Mouse (Mus musculus) MEL (cell line): Measurements from ENCODE around the gene Bloc1s6. TPM values are rescaled to one million over a fixed set of nuclear protein-coding genes. Genes with fewer than 3 reads are reported as not detected.

Source experiments
- DNase-seq: peaks from one replicate; pipeline ENCODE4 v3.0.0; 2011; ENCODE audit warnings: low read depth, low spot score
- H3K27ac ChIP-seq: 2 replicates; pipeline ENCODE4 v1.5.1; 2012; ENCODE audit warnings: low read depth, mild to moderate bottlenecking, control low read depth, low read length, moderate library complexity; ENCODE audit not compliant: control insufficient read depth
- H3K27me3 ChIP-seq, 2 experiments: fragments of 150-350 bp in 1 of 2; sonication (generic) in 1 of 2; 2 replicates each; pipeline ENCODE4 v1.6.1; 2012; ENCODE audit warnings: low read length in 2 of 2, mild to moderate bottlenecking in 2 of 2, improper control_type of control experiment in 1 of 2, moderate library complexity in 1 of 2; ENCODE audit not compliant: insufficient read depth in 2 of 2, control insufficient read depth in 1 of 2
- H3K36me3 ChIP-seq, 2 experiments: 2 replicates each; pipeline ENCODE4 v1.6.1; 2012 to 2014; ENCODE audit warnings: low read length in 2 of 2, improper control_type of control experiment in 1 of 2, inconsistent platforms in 1 of 2, mild to moderate bottlenecking in 1 of 2; ENCODE audit not compliant: insufficient read depth in 2 of 2, control insufficient read depth in 1 of 2
- H3K4me1 ChIP-seq, 2 experiments: fragments of 150-350 bp in 1 of 2; sonication (generic) in 1 of 2; 2 replicates each; pipeline ENCODE4 v1.6.1; 2012; ENCODE audit warnings: low read length in 2 of 2, improper control_type of control experiment in 1 of 2, mild to moderate bottlenecking in 1 of 2; ENCODE audit not compliant: insufficient read depth in 2 of 2, control insufficient read depth in 1 of 2
- H3K4me3 ChIP-seq, 2 experiments: fragments of 150-350 bp in 1 of 2; sonication (generic) in 1 of 2; 2 replicates each; pipeline ENCODE4 v1.5.1; 2012; ENCODE audit warnings: low read depth in 2 of 2, low read length in 2 of 2, mild to moderate bottlenecking in 2 of 2, moderate library complexity in 2 of 2, control low read depth in 1 of 2, improper control_type of control experiment in 1 of 2; ENCODE audit not compliant: control insufficient read depth in 1 of 2, insufficient read depth in 1 of 2
- H3K79me2 ChIP-seq: 2 replicates; pipeline ENCODE4 v1.6.1; 2012; ENCODE audit warnings: mild to moderate bottlenecking, low read length, moderate library complexity; ENCODE audit not compliant: control insufficient read depth, poor library complexity, insufficient read depth
- H3K9ac ChIP-seq: 2 replicates; pipeline ENCODE4 v1.6.1; 2012; ENCODE audit warnings: low read depth, mild to moderate bottlenecking, control low read depth, low read length, moderate library complexity; ENCODE audit not compliant: control insufficient read depth, poor library complexity, severe bottlenecking
- H3K9me3 ChIP-seq: fragments of 150-350 bp; sonication (generic); replicated peaks from 2 replicates; pipeline ENCODE4 v1.6.1; 2012; ENCODE audit warnings: mild to moderate bottlenecking, low read length, improper control_type of control experiment, moderate library complexity; ENCODE audit not compliant: insufficient read depth
- BHLHE40 ChIP-seq: IDR thresholded peaks from 2 replicates; pipeline ENCODE4 v1.6.1; 2012; ENCODE audit warnings: low read depth, mild to moderate bottlenecking, inconsistent platforms, low read length, improper control_type of control experiment, borderline replicate concordance
- CHD2 ChIP-seq: IDR thresholded peaks from 2 replicates; pipeline ENCODE4 v1.6.1; 2011; ENCODE audit warnings: low read length, improper control_type of control experiment
- CTCF ChIP-seq, 3 experiments: IDR thresholded peaks in 2 of 3; conservative IDR thresholded peaks in 1 of 3; 2 replicates each; pipeline ENCODE4 v1.5.1; 2011 to 2012; ENCODE audit warnings: low read length in 3 of 3, low read depth in 2 of 3, mild to moderate bottlenecking in 2 of 3, improper control_type of control experiment in 1 of 3, inconsistent platforms in 1 of 3, mixed read lengths in 1 of 3, moderate library complexity in 1 of 3; ENCODE audit not compliant: control insufficient read depth in 1 of 3, insufficient read depth in 1 of 3, poor library complexity in 1 of 3, severe bottlenecking in 1 of 3
- ELF1 ChIP-seq: IDR thresholded peaks from 2 replicates; pipeline ENCODE4 v1.6.1; 2014; ENCODE audit warnings: low read depth, mild to moderate bottlenecking, inconsistent platforms, low read length, improper control_type of control experiment, moderate library complexity
- EP300 ChIP-seq, 2 experiments: IDR thresholded peaks; 2 replicates each; pipeline ENCODE4 v1.6.1; 2011; ENCODE audit warnings: improper control_type of control experiment in 2 of 2, low read length in 2 of 2, low read depth in 1 of 2, mild to moderate bottlenecking in 1 of 2
- GATA1 ChIP-seq: IDR thresholded peaks from 2 replicates; pipeline ENCODE4 v1.6.1; 2011; ENCODE audit warnings: low read depth, low read length, improper control_type of control experiment
- KAT2A ChIP-seq: conservative IDR thresholded peaks from 2 replicates; pipeline ENCODE4 v1.6.1; 2012; ENCODE audit warnings: low read depth, low read length, improper control_type of control experiment, inconsistent platforms
- MAFK ChIP-seq: IDR thresholded peaks from 2 replicates; pipeline ENCODE4 v1.6.1; 2011; ENCODE audit warnings: low read depth, mild to moderate bottlenecking, low read length, improper control_type of control experiment, borderline replicate concordance
- MAZ ChIP-seq: IDR thresholded peaks from 2 replicates; pipeline ENCODE4 v1.6.1; 2012; ENCODE audit warnings: low read depth, mild to moderate bottlenecking, inconsistent platforms, low read length, improper control_type of control experiment
- MEF2A ChIP-seq: IDR thresholded peaks from 2 replicates; pipeline ENCODE4 v1.6.1; 2014; ENCODE audit warnings: low read depth, mild to moderate bottlenecking, inconsistent platforms, low read length, improper control_type of control experiment; ENCODE audit not compliant: poor library complexity, insufficient replicate concordance, severe bottlenecking; ENCODE audit errors: extremely low read depth
- MXI1 ChIP-seq: IDR thresholded peaks from 2 replicates; pipeline ENCODE4 v1.6.1; 2011; ENCODE audit warnings: mild to moderate bottlenecking, low read depth, low read length, improper control_type of control experiment
- MYC ChIP-seq: IDR thresholded peaks from 2 replicates; pipeline ENCODE4 v1.6.1; 2011; ENCODE audit warnings: low read depth, mild to moderate bottlenecking, low read length, improper control_type of control experiment, moderate library complexity
- NELFE ChIP-seq: IDR thresholded peaks from 2 replicates; pipeline ENCODE4 v1.6.1; 2011; ENCODE audit warnings: low read depth, low read length, improper control_type of control experiment
- POLR2A ChIP-seq, 2 experiments: IDR thresholded peaks; 2 replicates each; pipeline ENCODE4 v1.6.1; 2011 to 2012; ENCODE audit warnings: low read length in 2 of 2, mild to moderate bottlenecking in 2 of 2, control low read depth in 1 of 2, improper control_type of control experiment in 1 of 2, low read depth in 1 of 2, moderate library complexity in 1 of 2; ENCODE audit not compliant: control insufficient read depth in 1 of 2, insufficient read depth in 1 of 2, poor library complexity in 1 of 2
- POLR2AphosphoS2 ChIP-seq: IDR thresholded peaks from 2 replicates; pipeline ENCODE4 v1.6.1; 2011; ENCODE audit warnings: low read length, improper control_type of control experiment
- POLR2AphosphoS5 ChIP-seq: IDR thresholded peaks from 2 replicates; pipeline ENCODE4 v1.6.1; 2012; ENCODE audit warnings: low read depth, borderline replicate concordance, mild to moderate bottlenecking, inconsistent platforms, low read length, moderate library complexity, mixed read lengths
- SMC3 ChIP-seq: IDR thresholded peaks from 2 replicates; pipeline ENCODE4 v1.6.1; 2011; ENCODE audit warnings: low read depth, low read length, improper control_type of control experiment
- TBP ChIP-seq: IDR thresholded peaks from 2 replicates; pipeline ENCODE4 v1.8.0; 2011; ENCODE audit warnings: low read depth, low read length, improper control_type of control experiment
- TCF12 ChIP-seq: IDR thresholded peaks from 2 replicates; pipeline ENCODE4 v1.6.1; 2014; ENCODE audit warnings: low read depth, mild to moderate bottlenecking, inconsistent platforms, low read length, improper control_type of control experiment, moderate library complexity
- UBTF ChIP-seq: IDR thresholded peaks from 2 replicates; pipeline ENCODE4 v1.6.1; 2012; ENCODE audit warnings: low read depth, mild to moderate bottlenecking, inconsistent platforms, low read length, improper control_type of control experiment, moderate library complexity, borderline replicate concordance; ENCODE audit not compliant: insufficient read depth
- USF2 ChIP-seq, 2 experiments: IDR thresholded peaks; 2 replicates each; pipeline ENCODE4 v1.6.1; 2011 to 2012; ENCODE audit warnings: improper control_type of control experiment in 2 of 2, low read length in 2 of 2, borderline replicate concordance in 1 of 2, inconsistent platforms in 1 of 2, low read depth in 1 of 2, mild to moderate bottlenecking in 1 of 2; ENCODE audit not compliant: insufficient read depth in 1 of 2
- ZC3H11A ChIP-seq: IDR thresholded peaks from 2 replicates; pipeline ENCODE4 v1.6.1; 2012; ENCODE audit warnings: low read depth, mild to moderate bottlenecking, inconsistent platforms, low read length, improper control_type of control experiment
- polyA plus RNA-seq, 2 experiments: library from polyadenylated mRNA; stranded (reverse) in 1 of 2; unstranded in 1 of 2; fragments of >175 nt in 1 of 2; fragments of >200 nt in 1 of 2; gene quantifications; 2 replicates each; pipeline versions ENCODE4 v1.2.1 to v1.2.4; 2012; ENCODE audit warnings: low replicate concordance in 2 of 2, low read depth in 1 of 2; ENCODE audit not compliant: insufficient read length in 2 of 2, insufficient read depth in 1 of 2, missing spikeins in 1 of 2
- total RNA-seq: library from RNA; depleted of rRNA; stranded (reverse); fragments of 300-350 nt; gene quantifications from 2 replicates; pipeline ENCODE4 v1.2.3, GENCODE M21; 2012

The Bloc1s6 gene
- total and polyA plus RNA-seq, 3 experiments, result 10.9 to 21.7 TPM; not detected in 1

- Histone ChIP-seq H3K4me1 (0 out of 4 replicates have a peak, but pooled peaks cover 0 to 3% of the 10 kb centered on the region in 2 experiments), H3K27ac (no peak overlapping the region), H3K9ac (no peak overlapping the region), H3K79me2 (no peaks in the 10 kb centered on the region), H3K36me3 (no peaks in the 10 kb centered on the region), H3K27me3 (no peaks in the 10 kb centered on the region; a peak in 1 of 4 replicates), H3K9me3 (no peaks in the 10 kb centered on the region), H3K4me3 (no peak overlapping the region)
- DNase-seq, result no peak
- no peak for TF ChIP-seq POLR2AphosphoS2
- TF ChIP-seq TCF12, result no peak
- no peak for TF ChIP-seq MYC
- TF ChIP-seq MEF2A, result no peak
- TF ChIP-seq POLR2A (IDR thresholded peaks at IDR 0.05; ENCODE audit: control insufficient read depth in 1 of 2, insufficient read depth in 1 of 2, low read depth in 1 of 2, low read length in 2 of 2, poor library complexity in 1 of 2), result no peak
- no peak for TF ChIP-seq CHD2
- TF ChIP-seq SMC3, result no peak
- no peak for TF ChIP-seq ELF1
- TF ChIP-seq USF2 (IDR thresholded peaks at IDR 0.05; ENCODE audit: borderline replicate concordance in 1 of 2, insufficient read depth in 1 of 2, low read depth in 1 of 2, low read length in 2 of 2), result no peak
These were observed 24.7 kb downstream of the Bloc1s6 start for GRCm38 (mm10) chr2:122762991-122763390.

- H3K27me3 ChIP-seq, result no peaks in the 10 kb centered on the region; a peak in 1 of 4 replicates
- 0 out of 4 replicates have a peak, but pooled peaks cover 0 to 3% of the 10 kb centered on the region in 2 experiments for H3K4me1 ChIP-seq
- no peak for TF ChIP-seq EP300 (IDR thresholded peaks at IDR 0.05; ENCODE audit: low read depth in 1 of 2, low read length in 2 of 2)
- TF ChIP-seq GATA1, result no peak
- TF ChIP-seq POLR2A (IDR thresholded peaks at IDR 0.05; ENCODE audit: control insufficient read depth in 1 of 2, insufficient read depth in 1 of 2, low read depth in 1 of 2, low read length in 2 of 2, poor library complexity in 1 of 2), result no peak
- TF ChIP-seq MXI1, result no peak
- TF ChIP-seq TBP, result no peak
- TF ChIP-seq POLR2AphosphoS5, result no peak
- no peak for TF ChIP-seq MAFK
- TF ChIP-seq BHLHE40, result no peak
- TF ChIP-seq KAT2A, result no peak
- TF ChIP-seq MYC, result no peak
- TF ChIP-seq ZC3H11A, result no peak
- TF ChIP-seq SMC3, result no peak
- TF ChIP-seq POLR2AphosphoS2, result no peak
- TF ChIP-seq MAZ, result no peak
- no peak for TF ChIP-seq NELFE
- TF ChIP-seq ELF1, result no peak
- no peak for TF ChIP-seq USF2 (IDR thresholded peaks at IDR 0.05; ENCODE audit: borderline replicate concordance in 1 of 2, insufficient read depth in 1 of 2, low read depth in 1 of 2, low read length in 2 of 2)
- no peak for TF ChIP-seq UBTF
- no peak for TF ChIP-seq CTCF (IDR thresholded peaks at IDR 0.05 in 2 of 3, conservative IDR thresholded peaks at IDR 0.05 in 1 of 3; ENCODE audit: control insufficient read depth in 1 of 3, insufficient read depth in 1 of 3, low read depth in 2 of 3, low read length in 3 of 3, poor library complexity in 1 of 3, severe bottlenecking in 1 of 3)
- no peak for TF ChIP-seq TCF12
- TF ChIP-seq, all 39 proteins: peak for 0
- no peaks in the 10 kb centered on the region for H3K36me3 ChIP-seq
- H3K9me3 ChIP-seq, result no peaks in the 10 kb centered on the region
- no peak overlapping the region for H3K27ac ChIP-seq
- DNase-seq, result peak; percentile 38
- H3K4me3 ChIP-seq, result peak overlapping the region; percentile 80 to 96
- H3K79me2 ChIP-seq, result no peaks in the 10 kb centered on the region
- peak overlapping the region; percentile 65 for H3K9ac ChIP-seq
These were observed 26.2 kb downstream of the Bloc1s6 start for GRCm38 (mm10) chr2:122764526-122764925.
